Mouse (Mus musculus) right cerebral cortex, postnatal 36 days (tissue): ENCODE results near the gene Otx1.

ENCODE experiments used
- DNase-seq, 2 experiments: peaks; one replicate each; pipeline ENCODE4 v3.0.0; 2022; ENCODE audit warnings: low spot score in 2 of 2, mixed read lengths in 1 of 2

Otx1 gene

DNA sequence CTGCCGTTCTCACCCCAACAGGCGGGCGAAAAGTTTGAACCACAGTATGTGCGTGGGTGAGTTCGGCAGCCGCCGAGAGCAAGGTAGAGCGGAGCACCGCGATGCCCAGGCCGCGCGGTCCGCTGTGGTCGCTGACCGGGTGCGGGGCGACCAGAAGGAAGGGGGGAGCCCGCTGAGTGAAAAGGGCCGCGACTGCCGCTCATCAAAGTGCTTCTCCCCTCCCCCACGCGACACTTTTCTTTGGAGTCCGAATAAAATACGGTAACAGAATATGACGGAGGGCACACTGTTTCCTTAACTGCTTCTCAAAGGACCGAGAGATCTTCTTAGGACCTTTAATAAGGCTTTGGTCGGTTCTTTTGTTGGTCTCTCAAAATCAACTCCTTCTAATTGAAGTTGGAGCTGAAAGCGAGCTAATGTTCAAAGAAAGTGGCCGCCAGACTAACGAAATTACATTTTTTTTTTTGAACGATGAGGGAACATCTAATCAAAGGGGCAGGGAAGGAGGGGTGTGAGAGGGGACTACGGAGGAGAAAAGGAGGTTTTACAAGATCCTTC, at the start of gene Otx1:
Otx1 (minus strand) TSS at position 115 of the 558 bp plus-strand sequence.
- no peak for DNase-seq

DNA sequence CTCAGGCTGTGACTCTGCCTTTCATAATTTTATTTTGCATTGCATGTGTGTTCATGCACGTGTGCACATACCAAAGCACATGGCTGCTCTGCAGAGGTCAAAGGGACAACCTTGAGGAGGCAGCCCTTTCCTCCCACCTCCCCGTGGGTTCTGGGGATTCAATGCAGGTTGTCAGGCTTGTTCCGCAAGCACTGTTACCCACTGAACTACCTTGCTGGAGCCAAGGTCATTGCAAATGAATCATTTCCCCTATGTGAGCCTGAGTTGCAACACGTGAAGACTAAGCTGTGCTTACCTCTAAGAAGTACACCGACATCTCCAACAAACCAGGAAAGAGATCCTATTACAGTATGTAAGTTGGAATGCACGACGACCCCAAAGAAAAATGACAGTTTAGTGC, 48.2 kb upstream of the Otx1 start:
- DNase-seq, result no peak

DNA sequence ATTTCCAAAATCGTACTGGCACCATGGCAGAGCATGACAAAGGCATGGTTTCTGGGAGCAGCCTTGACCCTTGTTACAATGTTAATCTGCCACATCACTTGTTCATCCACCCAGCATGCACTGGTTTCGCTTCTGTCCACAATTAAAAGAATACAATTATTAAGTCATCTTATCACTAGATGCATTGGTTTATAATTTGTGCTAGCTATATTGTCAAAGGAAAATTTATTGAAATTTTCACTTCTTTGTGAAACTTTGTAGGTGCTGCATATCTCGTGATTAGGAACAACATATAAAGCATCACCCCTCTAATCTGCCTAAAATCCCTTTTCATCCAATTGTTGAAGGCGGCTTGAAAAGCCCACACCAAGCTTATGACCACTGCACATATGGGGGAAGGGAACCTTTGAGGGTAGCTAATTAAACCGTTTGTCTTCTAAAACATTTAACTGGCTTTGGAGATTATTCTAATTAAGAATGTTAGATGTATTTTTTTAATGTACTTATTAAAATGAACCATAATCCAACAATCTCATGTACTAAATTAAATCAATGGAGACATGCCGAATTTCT, 37.2 kb upstream of the Otx1 start:
- DNase-seq, result no peak

DNA sequence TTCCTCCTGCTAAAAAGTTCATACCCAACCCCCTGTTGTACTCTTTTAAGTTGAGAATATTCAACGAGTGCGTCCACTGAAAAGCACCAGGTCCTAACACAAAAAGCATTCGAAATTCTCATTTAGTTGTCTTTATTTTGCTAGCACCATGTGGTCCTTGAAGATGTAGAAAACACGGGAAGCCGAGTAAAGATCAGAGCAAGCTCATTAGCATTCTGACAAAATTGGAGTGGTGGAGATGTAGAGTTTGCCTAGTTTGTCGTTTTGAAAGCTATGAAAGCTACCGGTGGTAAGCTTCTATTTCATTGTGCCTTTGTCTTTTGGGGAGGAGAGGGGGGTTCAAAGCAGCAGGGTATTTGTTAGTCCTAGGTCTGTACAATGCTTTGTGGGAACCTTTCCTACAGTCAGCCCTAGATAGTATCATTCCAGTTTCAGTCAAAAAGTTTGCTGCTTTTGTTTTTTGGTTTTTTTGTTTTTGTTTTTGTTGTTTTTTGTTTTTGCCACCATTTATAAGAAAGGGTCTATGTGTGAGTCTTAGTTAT, 31.9 kb upstream of the Otx1 start:
- no peak for DNase-seq

DNA sequence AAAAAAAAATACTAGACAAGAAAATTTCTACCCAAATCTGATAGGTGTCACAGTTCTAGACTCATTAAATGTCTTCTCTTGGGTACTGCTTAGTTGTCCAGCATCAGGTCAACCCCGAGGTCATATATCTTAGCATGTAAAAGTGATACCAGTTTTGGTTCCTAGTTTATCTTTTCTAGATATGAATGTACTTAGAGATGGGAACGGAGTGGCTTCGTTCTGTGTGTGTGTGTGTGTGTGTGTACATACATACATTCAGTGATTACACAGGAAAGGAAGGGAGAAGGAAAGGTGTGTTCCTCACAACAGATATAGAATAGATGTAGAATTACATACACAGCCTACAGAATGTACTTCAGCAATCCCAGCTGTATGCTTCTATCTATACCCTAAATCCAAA, 30.9 kb upstream of the Otx1 start:
- no peak for DNase-seq

DNA sequence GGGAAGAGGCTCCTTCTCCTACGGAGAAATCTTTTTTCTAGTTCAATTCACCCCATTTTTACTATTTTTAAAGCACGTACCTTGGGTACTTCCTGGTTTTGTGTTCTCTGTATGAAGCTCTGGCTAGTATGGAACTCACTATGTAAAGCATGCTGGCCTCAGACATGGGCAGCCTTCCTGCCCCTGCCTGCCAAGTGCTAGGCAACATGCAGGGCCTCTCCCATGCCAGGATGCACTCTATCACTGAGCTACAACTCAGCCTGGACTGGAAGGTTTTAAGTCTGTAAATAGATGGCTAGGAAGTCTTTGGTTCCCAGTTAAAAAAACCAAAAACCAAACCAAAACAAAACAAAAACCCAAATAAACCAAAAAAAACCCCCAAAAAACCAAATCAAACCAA, 17.9 kb upstream of the Otx1 start:
- DNase-seq, result no peak

GRCm38 (mm10) chr11:22017444-22017843, 14.7 kb upstream of the Otx1 start:
- DNase-seq, result peak in 1 of 2 experiments; percentile 13

DNA sequence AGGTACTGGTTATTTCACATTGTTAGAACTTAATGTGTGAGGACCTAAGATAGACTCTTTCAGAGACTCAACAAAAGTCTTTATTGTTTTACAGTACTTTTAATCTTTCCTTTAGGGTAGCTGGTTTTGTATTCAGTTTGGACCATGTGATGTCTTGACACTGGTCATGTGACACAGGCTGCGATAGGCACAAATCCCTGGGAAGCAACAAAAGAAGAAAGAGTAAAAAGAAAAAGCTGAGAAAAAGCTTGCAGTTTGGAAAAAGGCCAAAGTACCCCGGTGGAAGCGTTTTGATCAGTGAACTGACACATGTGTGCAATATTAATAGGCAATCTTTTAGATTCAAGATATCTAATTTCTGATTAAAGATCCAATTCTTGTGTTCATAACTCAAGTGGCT, 13.6 kb upstream of the Otx1 start:
- no peak for DNase-seq

GRCm38 (mm10) chr11:22008817-22009216, 6.1 kb upstream of the Otx1 start:
- no peak for DNase-seq

DNA sequence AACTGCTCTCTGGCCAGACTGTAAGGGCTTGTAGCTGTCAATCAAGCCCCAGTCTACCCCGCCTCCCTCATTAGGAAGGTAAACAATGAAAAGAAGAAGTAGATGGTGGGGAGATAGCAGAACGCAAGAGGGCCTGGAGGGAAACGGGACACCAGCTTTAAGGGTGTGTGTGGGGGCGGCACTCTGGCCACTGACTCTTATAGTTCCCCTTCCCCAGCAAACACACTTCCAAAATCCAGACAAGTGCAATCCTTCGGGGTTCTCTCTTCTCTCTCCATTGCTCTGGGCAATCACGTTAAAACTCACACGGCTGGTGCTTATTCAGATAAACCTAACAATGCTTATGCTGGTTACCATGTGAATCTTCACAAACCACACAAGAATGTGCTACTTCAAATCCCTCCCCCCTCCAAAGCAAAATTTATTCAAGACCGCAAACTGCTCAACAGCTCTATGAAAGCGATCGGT, 5.5 kb upstream of the Otx1 start:
- DNase-seq, result no peak

- no peak for DNase-seq
Measured at GRCm38 (mm10) chr11:22007781-22008110, 5.0 kb upstream of the Otx1 start.

DNA sequence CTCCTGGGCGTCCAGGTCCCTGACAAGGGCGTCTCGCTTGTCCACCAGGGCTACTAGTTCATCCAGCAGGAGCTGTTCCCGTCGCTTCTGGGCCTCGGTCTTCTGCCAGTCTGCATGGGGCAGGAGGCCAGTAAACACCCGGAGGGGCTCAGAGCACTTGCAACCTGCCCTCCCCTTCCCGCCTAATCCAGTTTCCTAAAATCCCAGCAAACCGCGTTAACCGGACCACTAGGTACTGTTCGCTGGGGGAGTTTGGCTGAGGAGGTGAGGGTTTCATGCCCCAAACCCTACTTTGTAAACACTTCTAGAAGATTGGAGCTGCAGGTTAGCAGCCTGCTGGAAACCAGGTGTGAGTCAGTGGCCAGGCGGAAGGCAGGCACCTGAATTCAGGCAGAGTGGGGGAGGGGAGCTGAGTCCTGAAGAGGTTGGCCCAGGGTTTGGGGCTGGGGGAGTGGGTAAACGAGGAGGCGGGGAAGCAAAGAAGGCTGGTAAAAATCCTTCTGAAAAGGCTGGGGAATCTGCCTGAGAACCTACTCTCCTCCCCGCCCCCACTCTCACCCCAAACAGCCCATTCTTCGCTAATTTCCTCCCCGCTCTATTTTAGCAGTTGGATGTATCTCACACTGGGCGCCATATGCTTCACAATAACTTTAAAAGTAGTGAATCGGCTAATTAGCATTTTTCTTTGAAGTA, 4.5 kb upstream of the Otx1 start:
- DNase-seq, result no peak

GRCm38 (mm10) chr11:22006471-22007087, 3.9 kb upstream of the Otx1 start:
- no peak for DNase-seq

- DNase-seq, result no peak
Measured at GRCm38 (mm10) chr11:22005281-22005870, 2.7 kb upstream of the Otx1 start.

- DNase-seq, result no peak
Measured at GRCm38 (mm10) chr11:22004331-22004841, 1.7 kb upstream of the Otx1 start.

DNA sequence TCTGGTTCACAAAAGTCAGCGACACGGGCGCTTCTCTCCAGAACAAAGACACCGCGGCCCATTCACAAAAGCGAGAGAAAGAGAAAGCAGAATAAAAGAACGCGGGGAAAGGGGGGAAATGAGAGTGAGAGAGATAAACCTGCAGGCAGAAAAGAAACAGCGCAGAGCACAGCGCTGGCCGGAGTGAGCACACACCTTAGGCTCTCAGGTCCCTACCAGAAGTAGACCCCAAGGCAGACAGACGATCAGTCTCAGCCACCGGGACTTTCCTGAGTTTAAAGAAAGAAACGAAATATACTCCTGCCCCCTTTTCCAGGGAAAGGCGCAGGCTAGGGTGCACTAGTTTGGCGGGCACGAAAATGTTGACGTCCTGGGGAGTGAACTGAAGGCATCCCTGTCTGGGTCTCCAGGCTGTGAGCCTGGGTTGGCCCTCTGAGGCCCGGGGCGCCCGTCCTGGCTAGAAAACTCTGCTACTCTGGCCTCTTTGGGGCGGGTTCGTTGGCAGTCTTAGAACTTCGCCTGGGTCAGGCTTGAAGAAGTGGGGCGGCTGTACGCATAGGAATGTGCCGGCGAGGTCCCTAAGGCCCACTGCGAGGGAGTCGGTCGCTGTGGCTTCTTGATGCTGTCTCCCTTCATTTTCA, 764 bp upstream of the Otx1 start:
- no peak for DNase-seq

DNA sequence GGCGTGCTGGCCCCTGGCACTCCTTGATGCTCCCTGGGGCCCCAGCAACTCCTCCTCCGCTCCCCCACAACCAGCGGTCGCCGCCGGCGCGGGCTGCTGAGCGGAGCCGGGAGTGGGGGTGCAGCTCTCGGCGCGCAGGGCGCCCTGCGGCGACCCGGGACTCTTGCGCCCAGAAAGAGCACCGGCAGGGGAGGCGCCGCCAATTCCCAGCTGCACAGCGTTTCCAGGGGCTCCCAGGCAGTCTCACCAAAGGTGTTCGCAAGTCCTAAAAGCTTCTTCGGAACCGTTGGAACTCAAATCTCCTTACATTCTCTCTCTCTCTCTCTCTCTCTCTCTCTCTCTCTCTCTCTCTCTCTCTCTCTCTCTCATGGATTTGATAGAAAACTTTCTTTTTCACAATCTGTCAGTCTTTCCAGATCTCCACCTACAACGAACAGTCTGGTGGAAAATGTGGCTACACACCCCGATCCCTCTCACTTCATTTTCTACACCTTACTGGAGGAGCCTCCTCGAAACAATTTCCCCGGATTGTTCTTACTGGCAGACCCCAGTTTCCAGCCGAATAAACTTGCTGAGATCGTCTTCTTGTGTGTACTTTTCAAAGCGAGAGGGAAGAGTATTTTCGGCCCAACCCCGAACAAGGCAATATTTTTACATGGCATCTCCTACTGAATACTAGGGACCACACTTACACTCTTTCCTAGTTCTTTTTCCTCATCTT, 475 bp downstream of the Otx1 start:
- no peak for DNase-seq

DNA sequence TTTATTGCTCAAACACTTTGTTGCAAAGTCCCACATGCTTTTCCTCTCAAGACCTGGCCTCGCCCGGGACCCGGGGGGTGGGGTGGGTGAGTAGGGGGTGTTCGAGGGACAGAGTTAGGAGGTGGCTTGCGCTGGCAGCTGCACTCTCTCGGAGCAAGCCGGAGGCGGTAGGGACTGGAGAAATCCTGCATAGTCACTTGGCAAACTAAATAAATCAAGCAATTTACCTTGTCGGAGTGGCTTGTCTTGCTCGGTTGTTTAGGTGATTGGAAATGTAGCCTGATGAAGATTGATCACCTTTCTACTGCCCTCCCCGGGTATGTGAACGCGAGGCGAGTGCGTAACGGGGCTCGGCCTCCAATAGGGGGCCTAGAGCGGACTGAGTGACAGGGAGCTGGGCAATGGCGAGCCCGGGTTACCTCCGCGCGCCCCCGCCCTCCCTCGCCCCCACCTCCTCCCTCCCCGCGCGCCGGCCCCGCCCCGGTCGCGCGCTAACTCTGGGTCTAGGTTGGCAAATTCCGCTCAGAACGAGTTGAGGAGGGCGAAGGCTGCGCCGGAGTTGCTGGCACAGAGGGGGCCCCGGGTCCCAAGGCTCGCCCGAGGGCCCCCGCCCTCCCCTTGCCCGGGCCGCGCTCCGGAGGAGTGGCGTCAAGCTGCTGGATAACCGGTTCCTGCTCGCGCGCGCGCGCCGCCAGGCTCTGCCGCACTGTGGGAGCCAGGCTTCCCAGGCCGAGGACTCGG, 1.2 kb downstream of the Otx1 start:
- DNase-seq, result peak in 1 of 2 experiments; percentile 33

DNA sequence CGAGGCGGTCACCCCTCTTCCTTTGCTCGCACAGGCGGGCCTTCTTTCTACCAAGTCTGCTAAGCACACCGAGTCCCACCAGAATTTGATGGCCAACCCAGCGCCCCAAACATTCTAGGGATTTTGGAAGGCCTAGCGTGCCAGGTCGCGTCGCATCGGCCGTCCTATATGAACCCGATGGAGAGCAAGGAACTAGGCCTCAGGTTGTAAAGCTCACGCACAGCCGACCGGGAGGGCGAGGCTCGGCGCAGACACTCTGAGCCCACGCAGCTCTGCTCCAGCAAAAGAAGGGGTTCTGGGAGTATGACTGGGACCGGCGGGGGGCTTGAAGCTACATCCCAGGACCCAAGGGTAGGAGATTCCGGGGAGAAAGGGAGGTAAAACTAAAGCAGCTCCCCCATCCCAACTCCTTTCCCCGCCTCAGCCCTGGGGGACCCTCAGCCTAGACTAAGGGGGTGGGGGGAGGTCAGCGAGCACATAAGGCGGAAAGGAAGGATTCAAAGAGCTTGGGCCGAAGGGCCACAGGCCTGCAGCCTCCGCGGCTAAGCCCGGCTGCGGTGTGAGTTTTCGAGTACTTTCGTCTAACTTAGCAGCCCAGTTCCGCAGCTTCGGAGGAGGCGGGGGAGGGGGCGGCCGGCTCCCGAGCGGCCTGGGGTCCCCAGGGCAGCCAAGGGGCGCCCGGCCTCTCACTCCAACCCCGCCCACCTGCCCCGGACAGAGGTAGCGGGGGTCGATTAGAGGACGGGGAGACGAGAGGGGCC, 2.2 kb downstream of the Otx1 start:
- no peak for DNase-seq
